Mouse (Mus musculus) mouse trophoblast stem cell (cell line): Measurements from ENCODE around the gene Gm28230.

Source experiments
- in situ Hi-C, 2 experiments: fragments of 300-500 bp; cut with MseI, MboI; formaldehyde crosslinking; loops; 2 replicates in 1 of 2; 3 replicates in 1 of 2; pipeline ENCODE4 v1.15.1; 2025

Gm28230 gene

GRCm38 (mm10) chr2:74691022-74691951 is 35.2 kb upstream of the Gm28230 start, which contains the start of gene Hoxd10:
Gene Hoxd10, plus strand, starts transcription at chr2:74691924.
- in situ Hi-C loops = loop anchor here in 1 of 2 experiments (10.0 kb wide), 1 partner anchor 614 kb away; no protein-coding TSS in a partner anchor

GRCm38 (mm10) chr2:74691995-74692807 is 34.3 kb upstream of the Gm28230 start:
- in situ Hi-C loops = loop anchor here in 1 of 2 experiments (10.0 kb wide), 1 partner anchor 613 kb away; no protein-coding TSS in a partner anchor

GRCm38 (mm10) chr2:74692808-74693431 is 33.6 kb upstream of the Gm28230 start:
- in situ Hi-C loops = loop anchor here in 1 of 2 experiments (10.0 kb wide), 1 partner anchor 612 kb away; no protein-coding TSS in a partner anchor

GRCm38 (mm10) chr2:74693432-74693827 is 33.1 kb upstream of the Gm28230 start:
- in situ Hi-C loops = loop anchor here in 1 of 2 experiments (10.0 kb wide), 1 partner anchor 611 kb away; no protein-coding TSS in a partner anchor

GRCm38 (mm10) chr2:74694066-74694465 is 32.5 kb upstream of the Gm28230 start:
- in situ Hi-C loops = loop anchor here in 1 of 2 experiments (10.0 kb wide), 1 partner anchor 611 kb away; no protein-coding TSS in a partner anchor

- in situ Hi-C loops = loop anchor here in 1 of 2 experiments (10.0 kb wide), 1 partner anchor 609 kb away; no protein-coding TSS in a partner anchor
These were observed 31.1 kb upstream of the Gm28230 start for GRCm38 (mm10) chr2:74695383-74695782.

- in situ Hi-C loops = loop anchor here in 1 of 2 experiments (10.0 kb wide), 1 partner anchor 609 kb away; no protein-coding TSS in a partner anchor
These were observed 30.6 kb upstream of the Gm28230 start for GRCm38 (mm10) chr2:74695813-74696430.

- in situ Hi-C loops = loop anchor here in 1 of 2 experiments (10.0 kb wide), 1 partner anchor 608 kb away; no protein-coding TSS in a partner anchor
These were observed 29.8 kb upstream of the Gm28230 start for GRCm38 (mm10) chr2:74696442-74697335.

- in situ Hi-C loops = loop anchor here in 1 of 2 experiments (10.0 kb wide), 1 partner anchor 607 kb away; no protein-coding TSS in a partner anchor
These were observed 28.9 kb upstream of the Gm28230 start, which contains the start of gene Hoxd9 for GRCm38 (mm10) chr2:74697567-74698121. Gene Hoxd9, plus strand, starts transcription at chr2:74697727.

GRCm38 (mm10) chr2:74698201-74699052 is 28.1 kb upstream of the Gm28230 start:
- in situ Hi-C loops = loop anchor here in 1 of 2 experiments (10.0 kb wide), 1 partner anchor 606 kb away; no protein-coding TSS in a partner anchor

- in situ Hi-C loops = loop anchor here in 1 of 2 experiments (10.0 kb wide), 1 partner anchor 606 kb away; no protein-coding TSS in a partner anchor
These were observed 27.5 kb upstream of the Gm28230 start for GRCm38 (mm10) chr2:74699053-74699430.

- in situ Hi-C loops = loop anchor here (10.0 to 25.0 kb wide), 4 partner anchors 455 to 887 kb away; no protein-coding TSS in a partner anchor
These were observed 26.6 kb upstream of the Gm28230 start for GRCm38 (mm10) chr2:74699664-74700545.

- in situ Hi-C loops = loop anchor here (10.0 to 25.0 kb wide), 3 partner anchors 454 to 887 kb away; no protein-coding TSS in a partner anchor
These were observed 25.9 kb upstream of the Gm28230 start for GRCm38 (mm10) chr2:74700546-74701112.

- in situ Hi-C loops = loop anchor here (10.0 to 25.0 kb wide), 3 partner anchors 453 to 885 kb away; no protein-coding TSS in a partner anchor
These were observed 24.3 kb upstream of the Gm28230 start for GRCm38 (mm10) chr2:74701949-74702819.

GRCm38 (mm10) chr2:74702820-74703219 is 23.7 kb upstream of the Gm28230 start:
- in situ Hi-C loops = loop anchor here (10.0 to 25.0 kb wide), 3 partner anchors 452 to 884 kb away; no protein-coding TSS in a partner anchor
